ENCODE assay signal across 17 mouse cellular contexts in genomic region chr1:183166700-183167099, GRCm38 (mm10).
"Had no signal": no experiment of that assay in that cellular context is flagged by ENCODE, and none has a peak within 500 bp of the region (broad histone marks: within the 10 kb centered on the region; RNA-seq: fewer than 3 reads in every experiment).

No protein-coding gene starts in this region.

- DNase-seq: kidney, adult 18-20 months; kidney, postnatal 25 days; layer of hippocampus, adult 9-11 months; liver, embryonic 13.5 days; lung, adult 2 months; lung, postnatal 14 days; lung, postnatal 4 days; right cerebral cortex, postnatal 25 days; spleen, adult 18-20 months; thymus, adult 2 months; thymus, postnatal 14 days; thymus, postnatal 4 days had no signal

- H3K27me3 ChIP-seq: liver, embryonic 13.5 days; midbrain, embryonic 13.5 days; neural tube, embryonic 12.5 days; neural tube, embryonic 15.5 days had no signal

- H3K27ac ChIP-seq: kidney, postnatal 0 days; layer of hippocampus, adult 2 months; liver, embryonic 13.5 days; midbrain, embryonic 13.5 days; neural tube, embryonic 12.5 days; neural tube, embryonic 15.5 days had no signal

- H3K4me2 ChIP-seq: liver, embryonic 13.5 days; midbrain, embryonic 13.5 days; neural tube, embryonic 12.5 days; neural tube, embryonic 15.5 days had no signal

- H3K9me3 ChIP-seq: liver, embryonic 13.5 days; neural tube, embryonic 15.5 days had no signal

- ATAC-seq: midbrain, embryonic 13.5 days had no signal

- H3K9ac ChIP-seq: liver, embryonic 13.5 days; midbrain, embryonic 13.5 days; neural tube, embryonic 12.5 days; neural tube, embryonic 15.5 days had no signal

- H3K4me3 ChIP-seq: layer of hippocampus, adult 2 months; liver, embryonic 13.5 days; midbrain, embryonic 13.5 days; neural tube, embryonic 12.5 days; neural tube, embryonic 15.5 days had no signal

- H3K4me1 ChIP-seq: midbrain, embryonic 13.5 days had no signal
